Mouse (Mus musculus) heart, embryonic 10.5 days (tissue): ENCODE data around the gene Lrrc8a. TPM values are rescaled to one million over a fixed set of nuclear protein-coding genes. Genes with fewer than 3 reads are reported as not detected.

ENCODE experiments used
- DNase-seq: peaks from one replicate; pipeline ENCODE4 v3.0.0-alpha.2; 2017; ENCODE audit warnings: low spot score
- H3K27ac ChIP-seq: fragments of 300-500 bp; sonication (generic); 2 replicates; pipeline ENCODE4 v1.5.1; 2016; ENCODE audit warnings: mild to moderate bottlenecking
- H3K27me3 ChIP-seq: fragments of 300-500 bp; sonication (generic); 2 replicates; pipeline ENCODE4 v1.6.1; 2016; ENCODE audit warnings: mild to moderate bottlenecking; ENCODE audit not compliant: poor library complexity, insufficient read depth, severe bottlenecking
- H3K36me3 ChIP-seq: fragments of 300-500 bp; sonication (generic); 2 replicates; pipeline ENCODE4 v1.6.1; 2016; ENCODE audit warnings: mild to moderate bottlenecking, moderate library complexity
- H3K4me1 ChIP-seq: fragments of 300-500 bp; sonication (generic); 2 replicates; pipeline ENCODE4 v1.6.1; 2016; ENCODE audit warnings: mild to moderate bottlenecking
- H3K4me3 ChIP-seq: fragments of 300-500 bp; sonication (generic); 2 replicates; pipeline ENCODE4 v1.5.1; 2016; ENCODE audit warnings: mild to moderate bottlenecking, moderate library complexity
- H3K9me3 ChIP-seq: fragments of 300-500 bp; sonication (generic); 2 replicates; pipeline ENCODE4 v1.6.1; 2016; ENCODE audit warnings: mild to moderate bottlenecking, moderate library complexity
- WGBS: fragments of 180-500 bp; shearing (Covaris S2); methylation state at CpG from one replicate; pipeline ENCODE4 v1.1.7; 2016; 5-methylcytosine and 5-hydroxymethylcytosine counted together
- polyA plus RNA-seq: library from polyadenylated mRNA; unstranded; fragments of >200 nt; fragmentation: Nextera tagmentation; extraction: Ambion mirVana; gene quantifications from 2 replicates; pipeline ENCODE4 v1.2.1, GENCODE M21; 2016

Lrrc8a gene
- polyA plus RNA-seq: 20.2 and 34.4 TPM in 2 replicates

DNA sequence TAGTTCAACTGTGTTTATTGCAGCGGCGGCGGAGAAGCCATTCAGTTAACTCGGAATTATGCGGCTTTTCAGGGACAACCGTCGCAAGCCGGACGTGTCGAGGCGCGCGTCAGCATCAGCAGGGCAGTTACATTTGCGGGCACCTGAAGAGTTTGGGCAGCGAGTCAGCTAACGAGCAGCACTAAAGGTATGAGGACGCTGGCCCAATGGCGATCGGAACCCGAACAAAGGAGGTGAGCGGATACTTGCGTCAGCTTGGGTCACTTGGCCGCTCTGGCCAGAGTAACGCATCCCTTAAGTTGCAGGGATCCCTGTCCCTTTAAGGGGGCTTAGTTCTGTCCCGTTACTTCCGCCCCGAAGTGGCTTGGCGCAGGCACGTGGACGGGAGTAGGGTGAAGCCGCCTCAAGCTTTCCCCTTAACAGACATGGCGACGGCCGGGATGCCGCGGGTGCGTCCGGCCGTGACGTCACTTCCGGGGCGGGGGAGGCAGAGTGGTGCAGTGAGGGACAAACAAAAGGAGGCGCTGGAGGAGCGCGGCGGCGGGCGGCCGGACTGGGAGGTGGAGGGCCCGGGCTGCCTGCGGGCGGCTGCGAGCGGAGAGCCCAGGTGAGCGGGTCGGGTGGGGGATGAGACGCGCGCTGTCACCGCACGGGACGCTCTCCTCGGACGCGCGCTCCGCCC lies at the start of gene Lrrc8a:
TSS of gene Lrrc8a (plus strand) at position 517 of the 682 bp plus-strand sequence.
- H3K9me3 ChIP-seq: no peaks in the 10 kb centered on the region
- H3K27me3 ChIP-seq: no peaks in the 10 kb centered on the region
- peaks cover 26% of the 10 kb centered on the region for H3K36me3 ChIP-seq
- DNase-seq: peak; percentile 100
- H3K27ac ChIP-seq: peak within 1 kb of the TSS; percentile 94
- WGBS: under 1% methylated on average over 54 of the region's 67 CpGs
- H3K4me3 ChIP-seq: peak within 1 kb of the TSS; percentile 77
- peaks cover 43% of the 10 kb centered on the region for H3K4me1 ChIP-seq

DNA sequence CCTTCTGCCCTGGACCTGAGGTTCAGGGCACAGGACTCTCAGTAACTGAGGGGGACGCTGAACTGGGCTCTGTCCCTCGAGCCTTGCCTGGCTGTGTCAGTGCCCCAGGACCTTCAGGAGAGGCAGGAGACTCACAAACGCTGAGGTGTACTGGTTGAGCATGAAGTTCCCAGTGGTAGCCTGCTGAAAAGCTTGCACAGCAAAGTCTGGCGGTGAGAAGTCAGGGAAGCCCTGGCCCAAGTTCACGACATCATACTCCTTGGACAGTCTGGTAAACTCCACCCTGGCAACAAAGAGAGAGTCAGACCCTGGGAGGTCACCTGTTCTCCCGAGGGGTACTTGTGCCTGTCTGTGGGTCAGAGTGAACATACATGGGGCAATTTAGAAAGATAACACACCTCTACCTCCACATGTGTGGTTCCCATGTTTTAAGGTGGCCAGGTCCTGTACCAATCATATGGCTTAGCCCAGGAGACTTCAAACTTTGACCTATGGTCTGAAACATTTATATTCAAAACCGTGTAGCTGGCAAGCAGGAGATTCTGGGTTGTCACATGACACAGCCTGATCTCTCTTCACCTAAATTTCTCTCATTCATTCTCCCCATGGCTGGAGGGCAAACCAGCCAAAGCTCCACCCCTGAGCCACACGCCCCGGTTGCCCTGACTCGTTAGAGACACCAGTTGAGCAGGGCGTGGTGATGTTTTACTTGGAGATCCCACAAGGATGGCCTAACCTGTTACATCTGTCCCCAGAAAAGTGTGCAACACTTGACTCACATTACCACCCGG lies 45.5 kb upstream of the Lrrc8a start:
- Histone ChIP-seq H3K9me3 (no peaks in the 10 kb centered on the region), H3K4me3 (no peak overlapping the region), H3K36me3 (peaks cover 28% of the 10 kb centered on the region), H3K4me1 (peaks cover 4% of the 10 kb centered on the region; the same call in 1 of the 2 replicates), H3K27ac (no peak overlapping the region), H3K27me3 (no peaks in the 10 kb centered on the region)
- WGBS: 88% methylated on average over 12 of the region's 12 CpGs
- no peak for DNase-seq

DNA sequence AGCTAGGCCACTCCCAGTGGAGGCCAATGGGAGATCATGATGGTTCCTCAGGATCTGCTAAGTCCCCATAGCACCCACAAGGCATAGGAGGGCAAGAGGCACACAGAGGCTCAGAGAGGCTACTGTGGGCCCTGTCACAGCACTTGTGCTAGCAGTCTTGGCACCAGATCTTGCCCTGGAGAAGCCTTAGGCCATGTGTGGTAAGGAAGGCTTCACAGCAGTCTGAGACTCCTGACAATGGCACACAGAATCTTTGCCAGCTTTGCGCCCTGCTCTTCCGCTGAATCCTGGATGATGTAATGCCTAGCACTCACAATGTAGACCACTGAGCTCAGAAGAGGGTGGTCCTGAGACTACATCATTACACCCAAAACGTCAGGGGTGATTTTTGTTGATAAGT lies 42.9 kb upstream of the Lrrc8a start:
- WGBS: 74% methylated on average over 3 of the region's 3 CpGs
- peaks cover 22% of the 10 kb centered on the region for H3K36me3 ChIP-seq
- no peak for DNase-seq

DNA sequence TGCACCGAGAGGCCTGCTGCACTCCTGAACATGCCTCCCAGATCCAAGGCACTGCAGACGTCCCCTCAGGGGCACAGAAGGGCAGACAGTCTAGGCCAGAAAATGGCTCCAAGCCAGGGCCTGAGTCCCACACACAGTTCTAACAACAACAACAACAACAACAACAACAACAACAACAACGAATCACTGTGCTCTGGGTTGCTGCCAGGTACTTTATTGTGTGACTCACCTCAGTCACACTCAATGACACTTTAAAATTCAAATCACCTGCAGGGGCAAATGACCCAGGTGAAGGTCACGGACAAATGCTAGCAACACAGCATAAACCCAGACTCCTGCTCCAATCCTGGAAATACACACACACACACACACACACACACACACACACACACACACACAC lies 39.5 kb upstream of the Lrrc8a start:
- 65% methylated on average over 4 of the region's 4 CpGs for WGBS
- no peak for DNase-seq

More for the DNA sequence above, 42.9 kb upstream of the Lrrc8a start:
- no peaks in the 10 kb centered on the region for H3K9me3 ChIP-seq
- no peak overlapping the region for H3K4me3 ChIP-seq
- no peaks in the 10 kb centered on the region for H3K27me3 ChIP-seq
- peaks cover 7% of the 10 kb centered on the region for H3K4me1 ChIP-seq
- H3K27ac ChIP-seq: no peak overlapping the region

DNA sequence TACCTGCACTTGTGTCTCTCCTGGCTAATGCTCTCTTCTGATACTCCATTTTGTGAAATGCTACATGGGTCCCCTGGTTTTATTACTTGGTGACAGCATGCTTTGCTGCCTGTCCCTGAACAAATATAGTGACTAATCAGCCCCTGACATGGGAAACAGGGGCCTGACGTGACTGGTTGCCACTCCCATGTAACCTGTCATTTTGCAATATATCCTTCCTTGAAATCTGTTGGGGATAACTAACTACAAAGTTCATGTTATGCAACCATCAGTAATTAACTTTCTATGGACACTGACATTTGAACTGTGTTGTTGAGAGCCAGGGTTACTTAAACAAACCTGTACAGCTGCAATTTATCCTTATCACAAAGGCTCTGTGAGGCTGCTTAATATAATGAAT lies 37.5 kb upstream of the Lrrc8a start:
- H3K4me1 ChIP-seq: peaks cover 26% of the 10 kb centered on the region
- no peaks in the 10 kb centered on the region for H3K36me3 ChIP-seq
- WGBS: 70% methylated on average over 1 of the region's 1 CpGs
- no peak overlapping the region for H3K27ac ChIP-seq
- H3K4me3 ChIP-seq: 0 out of 2 replicates have a peak overlapping the region, but pooled peaks have one; percentile 15
- no peak for DNase-seq
- H3K9me3 ChIP-seq: no peaks in the 10 kb centered on the region
- H3K27me3 ChIP-seq: no peaks in the 10 kb centered on the region

More for the DNA sequence above, 39.5 kb upstream of the Lrrc8a start:
- Histone ChIP-seq H3K4me3 (no peak overlapping the region), H3K4me1 (peaks cover 20% of the 10 kb centered on the region), H3K27me3 (no peaks in the 10 kb centered on the region), H3K36me3 (no peaks in the 10 kb centered on the region), H3K27ac (no peak overlapping the region), H3K9me3 (no peaks in the 10 kb centered on the region)

DNA sequence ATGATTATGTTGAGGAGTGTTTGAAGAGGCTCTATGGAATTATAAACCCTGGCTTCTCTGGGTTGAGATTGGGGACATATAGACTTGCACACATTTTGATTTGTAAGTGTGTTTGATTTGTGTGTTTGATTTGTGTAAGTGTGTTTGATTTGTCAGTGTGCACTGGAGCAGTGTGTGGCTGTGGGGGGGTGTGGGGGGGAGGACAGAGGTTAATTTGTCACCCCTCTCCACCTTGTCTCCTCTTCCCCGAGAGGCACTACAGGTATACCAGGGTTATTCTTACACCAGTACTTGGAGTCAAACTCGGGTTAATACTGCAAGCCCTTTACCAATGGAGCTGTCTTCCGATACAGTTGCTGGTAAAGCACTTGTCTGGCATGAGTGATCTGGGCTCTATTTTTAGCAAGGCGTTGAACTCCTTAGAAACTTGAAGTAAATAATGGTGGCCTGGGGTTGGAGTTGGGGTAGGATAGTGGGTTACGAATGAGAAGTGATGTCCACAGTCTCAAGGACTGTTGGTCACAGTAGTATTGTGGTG lies 37.1 kb upstream of the Lrrc8a start:
- H3K9me3 ChIP-seq: no peaks in the 10 kb centered on the region
- H3K4me1 ChIP-seq: peaks cover 26% of the 10 kb centered on the region
- WGBS: 50% methylated on average over 5 of the region's 5 CpGs
- H3K4me3 ChIP-seq: 0 out of 2 replicates have a peak overlapping the region, but pooled peaks have one; percentile 15
- no peaks in the 10 kb centered on the region for H3K27me3 ChIP-seq
- DNase-seq: no peak
- H3K36me3 ChIP-seq: no peaks in the 10 kb centered on the region
- no peak overlapping the region for H3K27ac ChIP-seq

DNA sequence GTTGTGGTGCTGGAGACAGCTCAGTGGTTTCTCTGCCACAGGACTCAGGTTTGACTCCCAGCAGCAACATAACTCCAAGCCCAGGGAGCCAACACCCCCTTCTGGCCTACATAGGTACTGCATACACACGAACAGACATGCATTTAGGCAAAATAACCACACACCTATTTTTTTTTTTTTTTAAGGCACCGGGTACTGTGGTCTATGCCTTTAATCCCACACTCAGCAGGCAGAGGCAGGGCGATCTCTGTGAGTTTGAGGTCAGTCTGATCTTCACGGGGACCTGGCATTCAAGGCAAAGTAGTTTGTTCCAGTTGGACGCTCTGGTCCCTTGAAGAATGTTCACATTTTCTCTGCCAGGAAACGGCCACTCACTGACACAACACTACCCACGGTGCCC lies 34.1 kb upstream of the Lrrc8a start:
- H3K36me3 ChIP-seq: no peaks in the 10 kb centered on the region
- WGBS: 74% methylated on average over 7 of the region's 7 CpGs
- DNase-seq: no peak
- H3K27ac ChIP-seq: no peak overlapping the region
- H3K9me3 ChIP-seq: no peaks in the 10 kb centered on the region
- no peak overlapping the region for H3K4me3 ChIP-seq
- H3K4me1 ChIP-seq: peaks cover 30% of the 10 kb centered on the region
- H3K27me3 ChIP-seq: no peaks in the 10 kb centered on the region

DNA sequence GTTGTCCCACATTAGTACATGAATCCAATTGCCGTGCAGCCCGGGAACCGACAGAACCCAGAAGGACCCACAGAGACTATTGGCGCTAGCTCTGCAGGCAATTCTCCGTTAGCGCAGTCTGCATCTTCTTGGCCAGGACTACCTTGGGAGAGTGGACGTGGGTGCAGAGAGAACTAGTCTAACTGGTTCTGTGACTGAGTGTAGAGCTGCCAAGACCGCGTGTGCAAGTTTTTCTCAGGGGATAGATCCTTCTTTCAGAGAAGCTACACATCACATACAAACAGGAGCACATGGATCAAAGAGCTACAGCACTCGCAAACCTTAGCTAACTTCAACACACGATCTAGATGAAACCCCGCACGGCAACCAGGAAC lies 32.3 kb upstream of the Lrrc8a start:
- Histone ChIP-seq H3K4me1 (peaks cover 24% of the 10 kb centered on the region), H3K27me3 (no peaks in the 10 kb centered on the region), H3K27ac (peak overlapping the region; percentile 87), H3K9me3 (no peaks in the 10 kb centered on the region), H3K36me3 (no peaks in the 10 kb centered on the region), H3K4me3 (peak overlapping the region; percentile 69)
- 1% methylated on average over 13 of the region's 13 CpGs for WGBS
- DNase-seq: no peak

DNA sequence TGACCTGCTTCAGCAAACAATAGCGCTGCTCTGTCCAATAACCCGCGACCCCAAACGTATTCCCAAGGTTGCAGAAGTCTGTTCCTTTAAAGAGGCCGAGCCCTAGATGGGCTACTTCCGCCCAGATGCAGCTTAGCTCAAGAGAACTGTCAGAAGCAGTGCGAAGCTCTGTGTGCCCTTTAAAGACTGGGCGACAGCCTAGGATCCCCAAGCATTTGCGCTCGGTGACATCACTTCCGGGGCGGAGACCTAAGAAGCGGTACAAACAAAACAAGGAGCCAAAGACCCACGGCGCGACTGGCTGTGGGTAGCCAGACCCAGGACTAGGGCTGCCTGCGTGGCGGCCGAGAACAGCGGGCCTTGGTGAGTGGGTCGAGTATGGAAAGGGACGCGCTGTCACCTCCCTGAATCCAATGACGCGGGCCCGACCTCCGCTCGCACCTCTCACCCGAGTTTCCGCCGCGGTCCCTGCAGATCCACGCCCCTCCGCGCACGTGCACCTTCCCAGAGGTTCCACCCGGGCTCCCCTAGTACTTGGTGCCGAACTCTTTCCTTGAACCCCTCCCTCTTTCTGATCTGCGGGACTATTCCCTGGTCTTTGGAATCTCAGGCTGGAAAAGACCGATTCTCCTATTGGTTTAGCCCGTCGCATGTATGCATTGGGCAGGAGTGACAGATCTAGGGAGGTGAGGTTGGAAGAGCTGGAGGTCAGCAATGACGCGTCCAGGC lies 31.7 kb upstream of the Lrrc8a start, which contains the start of gene Kyat1:
TSS of gene Kyat1 (minus strand) at position 219 of the 729 bp plus-strand sequence.
- Histone ChIP-seq H3K27ac (peak within 1 kb of the TSS; percentile 87), H3K9me3 (no peaks in the 10 kb centered on the region), H3K4me3 (peak within 1 kb of the TSS; percentile 69), H3K36me3 (no peaks in the 10 kb centered on the region), H3K27me3 (no peaks in the 10 kb centered on the region), H3K4me1 (peaks cover 19% of the 10 kb centered on the region)
- under 1% methylated on average over 44 of the region's 44 CpGs for WGBS
- DNase-seq: peak; percentile 98

DNA sequence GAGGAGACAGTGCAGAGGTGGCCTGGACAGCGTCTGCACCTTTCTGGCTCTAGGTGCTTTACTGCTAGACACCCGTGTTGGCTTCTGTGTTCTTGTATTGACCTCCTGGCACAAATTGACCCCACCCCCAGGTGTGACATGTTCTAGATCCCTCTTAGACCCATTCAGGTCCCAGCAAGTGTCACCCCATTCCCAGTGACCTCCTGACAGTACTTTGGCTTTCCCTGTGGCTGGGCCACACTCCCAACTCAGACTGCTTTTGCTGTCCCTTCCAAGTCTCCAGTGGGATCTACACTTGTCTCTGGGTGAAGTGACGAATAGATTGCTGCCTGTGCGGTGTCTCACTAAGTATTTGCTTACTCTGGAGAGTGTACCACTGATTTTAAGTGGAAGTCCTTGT lies 30.1 kb upstream of the Lrrc8a start:
- no peak for DNase-seq
- no peak overlapping the region for H3K4me3 ChIP-seq
- WGBS: 73% methylated on average over 4 of the region's 4 CpGs

DNA sequence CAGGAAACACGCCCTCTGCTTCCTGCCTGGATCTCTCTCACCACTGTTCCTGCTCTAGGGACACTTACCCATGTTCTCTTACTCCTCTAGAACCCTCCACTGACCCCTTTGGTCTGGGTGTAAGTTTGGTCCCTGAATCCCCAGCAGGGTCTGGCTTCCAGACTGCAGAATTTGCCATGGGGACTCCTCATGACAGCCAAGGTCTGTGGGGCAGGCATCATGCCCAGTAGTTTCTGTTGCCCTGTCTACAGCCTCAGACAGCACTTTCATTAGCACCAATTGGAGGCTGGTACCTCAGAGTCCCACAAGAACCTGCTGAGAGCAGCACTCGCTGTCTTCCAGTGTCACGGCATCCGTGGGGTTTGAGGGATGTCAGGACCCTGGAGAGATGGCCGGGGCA lies 29.6 kb upstream of the Lrrc8a start:
- peaks cover 17% of the 10 kb centered on the region for H3K4me1 ChIP-seq
- 56% methylated on average over 5 of the region's 5 CpGs for WGBS
- no peaks in the 10 kb centered on the region for H3K9me3 ChIP-seq
- no peak overlapping the region; the same call in 1 of the 2 replicates for H3K27ac ChIP-seq
- H3K27me3 ChIP-seq: no peaks in the 10 kb centered on the region
- no peak overlapping the region for H3K4me3 ChIP-seq
- no peaks in the 10 kb centered on the region for H3K36me3 ChIP-seq
- no peak for DNase-seq

More for the DNA sequence above, 30.1 kb upstream of the Lrrc8a start:
- H3K4me1 ChIP-seq: peaks cover 17% of the 10 kb centered on the region
- H3K36me3 ChIP-seq: no peaks in the 10 kb centered on the region
- H3K27ac ChIP-seq: no peak overlapping the region; the same call in 1 of the 2 replicates
- no peaks in the 10 kb centered on the region for H3K9me3 ChIP-seq
- no peaks in the 10 kb centered on the region for H3K27me3 ChIP-seq

DNA sequence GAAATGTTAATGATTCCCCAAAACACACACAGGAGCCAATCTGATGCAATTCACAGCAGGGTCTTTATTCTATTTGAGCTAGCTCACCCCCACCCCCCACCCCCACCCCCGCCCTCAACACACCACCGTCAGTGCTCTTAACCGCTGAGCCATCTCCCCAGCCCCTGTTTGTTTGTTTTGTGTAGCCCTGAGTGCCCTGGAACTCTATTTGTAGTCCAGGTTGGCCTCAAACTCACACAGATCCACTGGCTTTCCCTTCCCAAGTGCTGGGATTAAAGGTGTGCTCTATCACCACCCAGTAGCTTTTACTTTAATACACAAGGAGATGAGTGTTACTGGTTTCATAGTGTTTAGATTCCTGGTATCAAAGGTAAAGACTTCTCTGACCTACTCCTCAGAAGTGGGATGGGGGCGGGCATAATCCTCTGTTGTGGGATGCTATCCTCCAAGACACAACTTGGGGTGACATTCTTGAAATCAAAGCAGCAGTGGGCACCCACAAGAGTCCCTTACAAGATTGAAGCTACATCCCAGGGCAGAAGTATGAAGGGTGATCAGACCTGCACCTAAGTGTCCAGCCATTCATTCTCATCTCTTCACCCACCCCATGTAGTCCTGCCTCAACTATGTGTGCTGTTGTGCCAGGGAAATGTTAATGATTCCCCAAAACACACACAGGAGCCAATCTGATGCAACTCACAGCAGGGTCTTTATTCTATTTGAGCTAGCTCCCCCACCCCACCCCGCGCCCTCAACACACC lies 25.9 kb upstream of the Lrrc8a start:
- no peaks in the 10 kb centered on the region for H3K36me3 ChIP-seq
- no peaks in the 10 kb centered on the region for H3K27me3 ChIP-seq
- peaks cover 5% of the 10 kb centered on the region for H3K4me1 ChIP-seq
- WGBS: 66% methylated on average over 6 of the region's 6 CpGs
- H3K27ac ChIP-seq: no peak overlapping the region
- peak; percentile 69 for DNase-seq
- H3K4me3 ChIP-seq: no peak overlapping the region
- H3K9me3 ChIP-seq: no peaks in the 10 kb centered on the region
